Mouse (Mus musculus): Measurements from ENCODE around the gene Mcrip2. TPM values are rescaled to one million over a fixed set of nuclear protein-coding genes. Genes with fewer than 3 reads are reported as not detected.
"Not testable (repeated sequence)": the region's sequence is repeated elsewhere in the genome, so short reads cannot be mapped to it uniquely, and the experiment has no call there.

Gene Mcrip2
- polyA plus RNA-seq, 1 experiment from 2014 or later = 17.3 TPM

GRCm38 (mm10) chr17:25871566-25871965 lies 3.0 kb upstream of the Mcrip2 start:
- not testable (repeated sequence) for ATAC-seq; H3K9ac ChIP-seq (replicated peaks; ENCODE audit: low read depth, low read length)

GRCm38 (mm10) chr17:25869954-25870353 lies 1.4 kb upstream of the Mcrip2 start:
- no peak for ATAC-seq
- WGBS = 89% methylated on average over 2 of the region's 2 CpGs
- no peak overlapping the region for H3K9ac ChIP-seq (replicated peaks; ENCODE audit: low read depth, low read length)

More at GRCm38 (mm10) chr17:25871566-25871965, 3.0 kb upstream of the Mcrip2 start:
- not testable (repeated sequence) for H3K27me3 ChIP-seq (replicated peaks; ENCODE audit: control insufficient read depth, insufficient read depth, low read length); H3K36me3 ChIP-seq (ENCODE audit: control insufficient read depth, insufficient read depth); H3K9me3 ChIP-seq (ENCODE audit: control insufficient read depth, low read length); H3K4me3 ChIP-seq (replicated peaks; ENCODE audit: low read length); H3K27ac ChIP-seq (ENCODE audit: low read length); H3K4me2 ChIP-seq (ENCODE audit: low read length)
- peaks cover 26% of the 10 kb centered on the region for H3K4me1 ChIP-seq (replicated peaks; ENCODE audit: control insufficient read depth, insufficient read depth, low read length)

GRCm38 (mm10) chr17:25869498-25869897 lies 934 bp upstream of the Mcrip2 start:
- Histone ChIP-seq H3K4me1 (replicated peaks; ENCODE audit: control insufficient read depth, insufficient read depth, low read length) (peaks cover 18% of the 10 kb centered on the region), H3K9ac (replicated peaks; ENCODE audit: low read depth, low read length) (no peak overlapping the region), H3K4me3 (replicated peaks; ENCODE audit: low read length) (no peak overlapping the region), H3K27me3 (replicated peaks; ENCODE audit: control insufficient read depth, insufficient read depth, low read length) (no peaks in the 10 kb centered on the region), H3K36me3 (ENCODE audit: control insufficient read depth, insufficient read depth) (no peaks in the 10 kb centered on the region), H3K27ac (ENCODE audit: low read length) (no peak overlapping the region), H3K4me2 (ENCODE audit: low read length) (no peak overlapping the region), H3K9me3 (ENCODE audit: control insufficient read depth, low read length) (no peaks in the 10 kb centered on the region)
- ATAC-seq = no peak
- 88% methylated on average over 8 of the region's 8 CpGs for WGBS

More at GRCm38 (mm10) chr17:25869954-25870353, 1.4 kb upstream of the Mcrip2 start:
- Histone ChIP-seq H3K4me1 (replicated peaks; ENCODE audit: control insufficient read depth, insufficient read depth, low read length) (peaks cover 18% of the 10 kb centered on the region), H3K36me3 (ENCODE audit: control insufficient read depth, insufficient read depth) (no peaks in the 10 kb centered on the region), H3K9me3 (ENCODE audit: control insufficient read depth, low read length) (no peaks in the 10 kb centered on the region), H3K4me3 (replicated peaks; ENCODE audit: low read length) (no peak overlapping the region), H3K27me3 (replicated peaks; ENCODE audit: control insufficient read depth, insufficient read depth, low read length) (no peaks in the 10 kb centered on the region), H3K4me2 (ENCODE audit: low read length) (no peak overlapping the region), H3K27ac (ENCODE audit: low read length) (no peak overlapping the region)

- no peaks in the 10 kb centered on the region for H3K36me3 ChIP-seq (ENCODE audit: control insufficient read depth, insufficient read depth)
- peaks cover 11% of the 10 kb centered on the region for H3K4me1 ChIP-seq (replicated peaks; ENCODE audit: control insufficient read depth, insufficient read depth, low read length)
- 1% methylated on average over 42 of the region's 42 CpGs for WGBS
- H3K9ac ChIP-seq (replicated peaks; ENCODE audit: low read depth, low read length) = peak overlapping the region; percentile 68
- ATAC-seq = peak; percentile 49
- no peaks in the 10 kb centered on the region for H3K9me3 ChIP-seq (ENCODE audit: control insufficient read depth, low read length)
- peak overlapping the region; percentile 98 for H3K4me2 ChIP-seq (ENCODE audit: low read length)
- 0 out of 2 replicates have a peak overlapping the region, but pooled peaks have one; percentile 8 for H3K27ac ChIP-seq (ENCODE audit: low read length)
- H3K4me3 ChIP-seq (replicated peaks; ENCODE audit: low read length) = peak overlapping the region; percentile 71
- no peaks in the 10 kb centered on the region for H3K27me3 ChIP-seq (replicated peaks; ENCODE audit: control insufficient read depth, insufficient read depth, low read length)
Measured at GRCm38 (mm10) chr17:25867836-25868600, 546 bp downstream of the Mcrip2 start.

GRCm38 (mm10) chr17:25867509-25867835 lies 1.1 kb downstream of the Mcrip2 start:
- no peaks in the 10 kb centered on the region for H3K27me3 ChIP-seq (replicated peaks; ENCODE audit: control insufficient read depth, insufficient read depth, low read length)
- ATAC-seq = no peak
- H3K4me1 ChIP-seq (replicated peaks; ENCODE audit: control insufficient read depth, insufficient read depth, low read length) = peaks cover 11% of the 10 kb centered on the region
- WGBS = 13% methylated on average over 7 of the region's 7 CpGs
- H3K27ac ChIP-seq (ENCODE audit: low read length) = no peak overlapping the region
- H3K4me3 ChIP-seq (replicated peaks; ENCODE audit: low read length) = peak overlapping the region; percentile 71
- H3K9me3 ChIP-seq (ENCODE audit: control insufficient read depth, low read length) = no peaks in the 10 kb centered on the region
- no peaks in the 10 kb centered on the region for H3K36me3 ChIP-seq (ENCODE audit: control insufficient read depth, insufficient read depth)
- H3K4me2 ChIP-seq (ENCODE audit: low read length) = peak overlapping the region; percentile 98
- peak overlapping the region; percentile 68; the same call in 1 of the 2 replicates for H3K9ac ChIP-seq (replicated peaks; ENCODE audit: low read depth, low read length)

GRCm38 (mm10) chr17:25866172-25866571 lies 2.4 kb downstream of the Mcrip2 start:
- no peak overlapping the region for H3K4me2 ChIP-seq (ENCODE audit: low read length)
- H3K27me3 ChIP-seq (replicated peaks; ENCODE audit: control insufficient read depth, insufficient read depth, low read length) = no peaks in the 10 kb centered on the region
- WGBS = 88% methylated on average over 3 of the region's 3 CpGs
- H3K27ac ChIP-seq (ENCODE audit: low read length) = no peak overlapping the region
- no peaks in the 10 kb centered on the region for H3K36me3 ChIP-seq (ENCODE audit: control insufficient read depth, insufficient read depth)
- ATAC-seq = no peak
- H3K4me3 ChIP-seq (replicated peaks; ENCODE audit: low read length) = no peak overlapping the region
- H3K4me1 ChIP-seq (replicated peaks; ENCODE audit: control insufficient read depth, insufficient read depth, low read length) = peaks cover 17% of the 10 kb centered on the region
- H3K9ac ChIP-seq (replicated peaks; ENCODE audit: low read depth, low read length) = no peak overlapping the region
- no peaks in the 10 kb centered on the region for H3K9me3 ChIP-seq (ENCODE audit: control insufficient read depth, low read length)

- Histone ChIP-seq H3K27ac (ENCODE audit: low read length) (no peak overlapping the region), H3K4me3 (replicated peaks; ENCODE audit: low read length) (no peak overlapping the region), H3K9me3 (ENCODE audit: control insufficient read depth, low read length) (no peaks in the 10 kb centered on the region), H3K9ac (replicated peaks; ENCODE audit: low read depth, low read length) (no peak overlapping the region), H3K4me2 (ENCODE audit: low read length) (no peak overlapping the region), H3K4me1 (replicated peaks; ENCODE audit: control insufficient read depth, insufficient read depth, low read length) (peaks cover 25% of the 10 kb centered on the region), H3K27me3 (replicated peaks; ENCODE audit: control insufficient read depth, insufficient read depth, low read length) (no peaks in the 10 kb centered on the region), H3K36me3 (ENCODE audit: control insufficient read depth, insufficient read depth) (no peaks in the 10 kb centered on the region)
- ATAC-seq = no peak
- 93% methylated on average over 11 of the region's 11 CpGs for WGBS
Measured at GRCm38 (mm10) chr17:25865288-25865687, 3.3 kb downstream of the Mcrip2 start.

GRCm38 (mm10) chr17:25864311-25864710 lies 4.3 kb downstream of the Mcrip2 start:
- 93% methylated on average over 14 of the region's 14 CpGs for WGBS
- no peak overlapping the region for H3K4me2 ChIP-seq (ENCODE audit: low read length)
- peaks cover 28% of the 10 kb centered on the region for H3K4me1 ChIP-seq (replicated peaks; ENCODE audit: control insufficient read depth, insufficient read depth, low read length)
- no peak overlapping the region for H3K9ac ChIP-seq (replicated peaks; ENCODE audit: low read depth, low read length)
- H3K27me3 ChIP-seq (replicated peaks; ENCODE audit: control insufficient read depth, insufficient read depth, low read length) = no peaks in the 10 kb centered on the region
- no peak overlapping the region for H3K27ac ChIP-seq (ENCODE audit: low read length)
- H3K4me3 ChIP-seq (replicated peaks; ENCODE audit: low read length) = no peak overlapping the region
- no peaks in the 10 kb centered on the region for H3K36me3 ChIP-seq (ENCODE audit: control insufficient read depth, insufficient read depth)
- no peaks in the 10 kb centered on the region for H3K9me3 ChIP-seq (ENCODE audit: control insufficient read depth, low read length)
- ATAC-seq = no peak

- H3K4me2 ChIP-seq (ENCODE audit: low read length) = no peak overlapping the region
- WGBS = 94% methylated on average over 6 of the region's 6 CpGs
- H3K9me3 ChIP-seq (ENCODE audit: control insufficient read depth, low read length) = no peaks in the 10 kb centered on the region
- H3K9ac ChIP-seq (replicated peaks; ENCODE audit: low read depth, low read length) = no peak overlapping the region
- no peaks in the 10 kb centered on the region for H3K36me3 ChIP-seq (ENCODE audit: control insufficient read depth, insufficient read depth)
- no peak overlapping the region for H3K4me3 ChIP-seq (replicated peaks; ENCODE audit: low read length)
- peaks cover 25% of the 10 kb centered on the region for H3K4me1 ChIP-seq (replicated peaks; ENCODE audit: control insufficient read depth, insufficient read depth, low read length)
- no peak for ATAC-seq
- H3K27ac ChIP-seq (ENCODE audit: low read length) = no peak overlapping the region
- no peaks in the 10 kb centered on the region for H3K27me3 ChIP-seq (replicated peaks; ENCODE audit: control insufficient read depth, insufficient read depth, low read length)
Measured at GRCm38 (mm10) chr17:25863681-25864080, 4.9 kb downstream of the Mcrip2 start.

Data from forebrain, embryonic 16.5 days (tissue).